Mouse (Mus musculus) liver, embryonic 12.5 days (tissue): ENCODE measurements around the gene Il4ra. TPM values are rescaled to one million over a fixed set of nuclear protein-coding genes. Genes with fewer than 3 reads are reported as not detected.

Source experiments
- ATAC-seq: fragments of 200-750 bp; cut with Nextera tagmentation; 2 replicates; pipeline ENCODE4 v1.8.0; 2017; ENCODE audit warnings: moderate number of reproducible peaks, mild to moderate bottlenecking, moderate library complexity
- H3K27ac ChIP-seq: fragments of 300-500 bp; sonication (generic); 2 replicates; pipeline ENCODE4 v1.5.1; 2016; ENCODE audit warnings: mild to moderate bottlenecking
- H3K27me3 ChIP-seq: fragments of 300-500 bp; sonication (generic); replicated peaks from 2 replicates; pipeline ENCODE4 v1.6.1; 2016; ENCODE audit warnings: mild to moderate bottlenecking, moderate library complexity
- H3K36me3 ChIP-seq: fragments of 300-500 bp; sonication (generic); 2 replicates; pipeline ENCODE4 v1.6.1; 2016; ENCODE audit warnings: mild to moderate bottlenecking, moderate library complexity
- H3K4me1 ChIP-seq: fragments of 300-500 bp; sonication (generic); 2 replicates; pipeline ENCODE4 v1.6.1; 2016
- H3K4me2 ChIP-seq: fragments of 300-500 bp; sonication (generic); 2 replicates; pipeline ENCODE4 v1.6.1; 2016; ENCODE audit warnings: mild to moderate bottlenecking, moderate library complexity
- H3K4me3 ChIP-seq: fragments of 300-500 bp; sonication (generic); 2 replicates; pipeline ENCODE4 v1.5.1; 2016; ENCODE audit warnings: mild to moderate bottlenecking, moderate library complexity
- H3K9ac ChIP-seq: fragments of 300-500 bp; sonication (generic); 2 replicates; pipeline ENCODE4 v1.6.1; 2016; ENCODE audit warnings: mild to moderate bottlenecking, moderate library complexity
- H3K9me3 ChIP-seq: fragments of 300-500 bp; sonication (generic); replicated peaks from 2 replicates; pipeline ENCODE4 v1.6.1; 2016; ENCODE audit warnings: mild to moderate bottlenecking, moderate library complexity
- WGBS: fragments of 180-500 bp; shearing (Covaris S2); methylation state at CpG from one replicate; pipeline ENCODE4 v1.1.7; 2016; ENCODE audit not compliant: insufficient replicate concordance; 5-methylcytosine and 5-hydroxymethylcytosine counted together
- polyA plus RNA-seq: library from polyadenylated mRNA; unstranded; fragments of >200 nt; fragmentation: Nextera tagmentation; extraction: Ambion mirVana; gene quantifications from 2 replicates; pipeline ENCODE4 v1.2.1, GENCODE M21; 2016

Il4ra gene
- polyA plus RNA-seq, 1 experiment from 2014 or later: 4.1 TPM

DNA sequence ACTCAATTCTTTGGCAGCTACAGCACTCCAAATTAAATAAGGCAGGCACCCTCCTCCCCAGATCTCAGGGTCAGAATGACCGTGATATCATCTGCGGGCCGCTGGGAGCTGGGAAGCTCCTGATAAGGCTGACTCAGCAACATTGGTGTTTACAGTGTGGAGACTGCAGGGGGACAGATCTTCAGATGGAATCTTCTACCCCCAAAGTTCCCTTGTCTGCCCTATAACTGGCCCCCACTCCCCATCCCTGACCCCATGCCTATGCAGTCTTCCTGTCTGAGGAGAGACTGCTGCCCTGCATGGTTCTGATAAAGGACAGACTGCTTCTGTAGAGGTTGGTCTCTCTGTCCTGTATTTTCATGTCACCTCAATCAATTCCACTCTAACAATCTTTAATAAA, 28.9 kb upstream of the Il4ra start:
- Histone ChIP-seq H3K27me3 (peaks cover 11% of the 10 kb centered on the region; the same call in 1 of the 2 replicates), H3K36me3 (no peaks in the 10 kb centered on the region), H3K4me2 (peak overlapping the region; percentile 54), H3K9me3 (no peaks in the 10 kb centered on the region), H3K4me1 (peaks cover 45% of the 10 kb centered on the region), H3K9ac (peak overlapping the region; percentile 42), H3K27ac (peak overlapping the region; percentile 81), H3K4me3 (peak overlapping the region; percentile 10; the same call in 1 of the 2 replicates)
- ATAC-seq: peak; percentile 90
- WGBS: 3% methylated on average over 3 of the region's 3 CpGs

DNA sequence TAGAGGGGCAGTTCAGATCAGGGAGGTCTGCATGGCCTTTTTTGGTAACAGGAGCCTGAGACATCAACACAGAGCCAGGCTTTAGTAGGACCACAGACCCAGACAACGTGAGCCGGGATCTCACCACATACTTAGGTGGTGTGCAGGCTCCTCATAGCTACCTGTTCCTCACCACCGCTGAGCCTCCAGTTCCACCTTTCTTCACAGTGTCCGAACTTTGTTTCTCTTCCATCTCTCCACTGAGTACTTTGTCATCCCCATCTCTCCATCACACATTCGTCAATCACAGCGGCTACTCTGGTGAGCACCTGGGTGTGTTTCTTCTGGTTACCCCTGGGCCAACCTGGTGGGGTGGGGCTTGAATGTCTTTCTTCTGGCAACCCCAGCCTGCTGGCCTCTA, 24.7 kb upstream of the Il4ra start:
- 74% methylated on average over 6 of the region's 6 CpGs for WGBS
- no peak overlapping the region for H3K4me2 ChIP-seq
- H3K9ac ChIP-seq: no peak overlapping the region
- no peak for ATAC-seq
- no peaks in the 10 kb centered on the region for H3K9me3 ChIP-seq
- H3K27me3 ChIP-seq: peaks cover 11% of the 10 kb centered on the region; the same call in 1 of the 2 replicates
- H3K36me3 ChIP-seq: no peaks in the 10 kb centered on the region
- no peak overlapping the region for H3K4me3 ChIP-seq
- no peak overlapping the region for H3K27ac ChIP-seq
- peaks cover 18% of the 10 kb centered on the region for H3K4me1 ChIP-seq

DNA sequence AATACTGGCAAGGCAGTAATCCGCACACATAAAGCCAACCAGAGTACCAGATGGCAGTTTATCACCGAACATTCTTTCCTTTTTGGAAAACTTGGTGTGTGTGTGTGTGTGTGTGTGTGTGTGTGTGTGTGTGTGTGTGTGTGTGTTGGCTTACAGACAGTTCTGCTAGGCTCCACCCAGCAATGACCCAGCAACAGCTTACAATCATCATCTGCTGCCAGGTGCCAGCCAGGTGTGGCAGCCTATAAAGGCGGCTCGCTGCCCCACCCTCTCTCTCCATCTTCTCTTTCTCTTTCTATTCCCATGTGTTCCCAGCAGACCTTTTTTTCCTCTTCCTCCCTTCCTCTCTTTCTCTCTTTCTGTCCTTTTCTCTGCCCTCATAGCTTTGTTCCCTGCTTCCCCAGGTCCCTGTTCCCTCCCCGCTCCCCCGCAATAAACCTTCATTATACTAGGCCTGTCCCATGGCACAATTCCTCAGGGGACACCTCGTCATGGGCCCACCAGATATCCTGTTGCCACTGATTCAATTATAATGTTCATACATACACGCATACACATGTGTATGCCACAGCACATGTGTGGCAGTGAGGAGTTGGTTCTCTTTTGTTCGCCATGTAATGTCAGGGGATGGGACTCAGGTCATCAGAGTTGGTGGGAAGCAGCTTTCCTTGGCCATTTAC, 23.9 kb upstream of the Il4ra start:
- no peaks in the 10 kb centered on the region for H3K9me3 ChIP-seq
- no peak overlapping the region for H3K4me3 ChIP-seq
- no peak overlapping the region for H3K4me2 ChIP-seq
- no peaks in the 10 kb centered on the region for H3K36me3 ChIP-seq
- peaks cover 11% of the 10 kb centered on the region; the same call in 1 of the 2 replicates for H3K27me3 ChIP-seq
- no peak overlapping the region for H3K27ac ChIP-seq
- H3K4me1 ChIP-seq: peaks cover 10% of the 10 kb centered on the region
- ATAC-seq: no peak
- no peak overlapping the region for H3K9ac ChIP-seq
- WGBS: 77% methylated on average over 9 of the region's 9 CpGs

DNA sequence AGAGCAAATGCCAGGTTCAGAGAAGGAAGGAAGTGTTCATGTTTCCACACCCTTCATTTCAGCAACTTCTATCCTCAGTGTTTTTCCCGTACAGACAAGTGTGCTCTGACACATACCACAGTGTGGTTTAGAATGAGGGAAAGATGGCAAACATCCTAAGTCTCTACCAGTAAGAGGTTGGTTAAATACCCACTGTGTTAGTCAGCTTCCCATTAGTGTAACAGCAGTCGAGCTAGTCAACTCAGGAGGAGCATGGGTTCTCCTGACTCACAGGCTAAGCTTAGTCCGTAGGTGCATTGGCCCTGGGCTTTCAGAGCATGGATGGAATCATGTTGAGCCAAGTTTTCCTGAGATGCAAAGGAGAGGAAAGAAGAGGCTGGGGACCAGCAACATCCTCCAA, 12.6 kb upstream of the Il4ra start:
- no peak for ATAC-seq
- H3K27me3 ChIP-seq: peaks cover 14% of the 10 kb centered on the region
- H3K4me1 ChIP-seq: peaks cover 12% of the 10 kb centered on the region
- H3K9ac ChIP-seq: no peak overlapping the region
- WGBS: 54% methylated on average over 3 of the region's 3 CpGs
- no peak overlapping the region for H3K4me3 ChIP-seq
- no peak overlapping the region for H3K27ac ChIP-seq
- H3K9me3 ChIP-seq: peaks cover 4% of the 10 kb centered on the region; the same call in 1 of the 2 replicates
- H3K36me3 ChIP-seq: no peaks in the 10 kb centered on the region
- H3K4me2 ChIP-seq: no peak overlapping the region

DNA sequence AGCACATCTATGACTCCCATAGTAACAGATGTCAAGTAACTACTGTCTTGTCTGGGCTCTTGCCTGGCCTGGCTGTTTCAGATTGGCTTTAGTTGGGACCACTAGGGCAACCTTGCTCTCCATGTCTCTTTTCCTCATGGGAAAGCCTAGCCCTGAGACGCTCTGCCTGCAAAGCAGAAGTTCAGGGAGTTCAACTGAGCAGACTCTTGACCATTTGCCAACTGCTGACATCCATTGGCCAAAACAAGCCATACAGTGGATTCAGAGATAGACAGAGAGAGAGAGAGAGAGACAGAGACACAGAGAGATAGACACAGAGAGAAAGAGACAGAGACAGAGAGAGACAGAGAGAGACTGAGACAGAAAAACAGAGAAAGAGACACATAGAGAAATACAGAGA, 10.9 kb upstream of the Il4ra start:
- no peaks in the 10 kb centered on the region for H3K9me3 ChIP-seq
- H3K27ac ChIP-seq: no peak overlapping the region
- H3K27me3 ChIP-seq: peaks cover 14% of the 10 kb centered on the region
- no peak overlapping the region for H3K4me2 ChIP-seq
- peaks cover 12% of the 10 kb centered on the region for H3K4me1 ChIP-seq
- no peak for ATAC-seq
- no peak overlapping the region for H3K4me3 ChIP-seq
- H3K36me3 ChIP-seq: no peaks in the 10 kb centered on the region
- H3K9ac ChIP-seq: no peak overlapping the region
- 62% methylated on average over 1 of the region's 1 CpGs for WGBS

DNA sequence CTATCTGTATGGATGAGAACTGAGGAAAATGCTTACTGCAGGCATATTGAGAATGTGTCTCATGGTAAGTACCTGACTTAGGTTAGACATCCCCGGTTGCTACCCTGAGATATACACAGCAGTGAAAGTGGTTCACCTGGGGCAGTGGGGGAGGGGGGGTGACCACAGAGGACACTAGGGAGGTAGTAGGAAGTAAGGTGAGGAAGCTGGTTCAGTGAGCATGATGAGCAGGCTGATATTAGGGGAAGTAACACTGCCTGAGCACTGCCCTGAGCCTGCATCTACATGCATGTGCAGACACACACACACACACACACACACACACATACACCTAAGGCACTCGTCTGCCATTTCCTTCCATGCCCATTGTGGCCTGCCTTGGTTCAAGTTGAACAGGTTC, 10.1 kb upstream of the Il4ra start:
- ATAC-seq: no peak
- WGBS: 46% methylated on average over 2 of the region's 2 CpGs
- Histone ChIP-seq H3K36me3 (no peaks in the 10 kb centered on the region), H3K4me1 (peaks cover 12% of the 10 kb centered on the region), H3K4me2 (no peak overlapping the region), H3K27me3 (peaks cover 11% of the 10 kb centered on the region), H3K27ac (no peak overlapping the region), H3K9ac (no peak overlapping the region), H3K4me3 (no peak overlapping the region), H3K9me3 (no peaks in the 10 kb centered on the region)

DNA sequence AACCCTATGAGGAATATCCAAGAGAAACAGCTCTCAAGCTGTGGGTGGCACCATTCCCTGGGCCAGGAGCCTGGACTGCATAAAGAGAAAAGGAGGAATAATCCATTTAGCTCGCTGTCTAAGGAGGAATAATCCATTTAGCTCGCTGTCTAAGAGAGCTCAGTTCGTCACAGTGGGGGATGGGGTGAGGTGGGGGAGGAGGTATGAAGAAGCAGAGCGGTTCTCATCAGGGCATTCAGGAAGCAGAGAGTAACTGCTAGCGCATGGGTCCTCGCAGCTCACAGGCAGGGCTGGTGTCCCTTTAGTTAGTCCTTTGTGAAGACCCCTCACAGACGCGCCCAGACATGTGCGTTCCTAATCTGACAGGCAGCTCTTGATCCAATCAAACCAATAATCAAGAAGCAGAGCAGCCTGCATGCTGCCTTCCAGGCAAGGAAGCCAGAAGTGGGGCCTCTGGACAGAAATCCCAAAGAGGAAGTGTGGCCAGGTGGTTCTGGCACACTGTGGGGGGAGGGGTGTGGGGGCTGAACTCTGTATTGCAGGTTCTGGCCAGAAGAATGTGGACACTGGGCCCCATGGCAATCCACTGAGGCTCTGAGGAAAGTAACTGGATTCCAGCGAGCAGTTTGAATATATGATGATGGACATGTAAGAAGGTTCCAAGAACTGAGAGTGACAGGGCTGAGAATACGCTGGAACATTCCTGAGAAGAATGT, 9.4 kb upstream of the Il4ra start:
- 30% methylated on average over 11 of the region's 11 CpGs for WGBS
- Histone ChIP-seq H3K4me1 (peaks cover 12% of the 10 kb centered on the region), H3K9me3 (no peaks in the 10 kb centered on the region), H3K36me3 (no peaks in the 10 kb centered on the region), H3K27me3 (peaks cover 7% of the 10 kb centered on the region; the same call in 1 of the 2 replicates), H3K4me3 (no peak overlapping the region), H3K4me2 (no peak overlapping the region), H3K27ac (no peak overlapping the region), H3K9ac (no peak overlapping the region)
- ATAC-seq: no peak

DNA sequence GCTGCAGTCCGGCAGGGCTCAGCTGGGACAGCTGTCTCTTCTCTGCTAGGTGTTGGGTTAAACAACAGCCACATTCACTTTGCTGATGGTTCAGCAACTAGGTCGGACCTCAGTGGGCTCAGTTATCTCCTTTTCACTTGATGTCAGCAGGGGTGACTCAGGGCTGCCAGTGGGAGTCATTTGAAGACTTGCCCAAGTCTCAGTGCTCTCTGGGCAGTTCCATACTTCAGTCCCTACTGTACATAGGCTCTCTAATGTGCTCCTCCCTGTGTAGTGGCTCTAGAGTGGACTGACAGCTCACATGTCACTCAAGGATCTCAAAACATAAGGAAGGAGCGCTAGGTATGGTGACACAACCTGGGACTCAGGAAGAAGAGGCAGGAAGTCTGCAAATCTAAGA, 8.4 kb upstream of the Il4ra start:
- no peak overlapping the region for H3K9ac ChIP-seq
- H3K4me3 ChIP-seq: no peak overlapping the region
- no peak overlapping the region for H3K4me2 ChIP-seq
- WGBS: 38% methylated on average over 3 of the region's 3 CpGs
- no peaks in the 10 kb centered on the region for H3K36me3 ChIP-seq
- no peak overlapping the region for H3K27ac ChIP-seq
- ATAC-seq: no peak
- peaks cover 5% of the 10 kb centered on the region; the same call in 1 of the 2 replicates for H3K27me3 ChIP-seq
- no peaks in the 10 kb centered on the region for H3K9me3 ChIP-seq
- H3K4me1 ChIP-seq: peaks cover 12% of the 10 kb centered on the region

DNA sequence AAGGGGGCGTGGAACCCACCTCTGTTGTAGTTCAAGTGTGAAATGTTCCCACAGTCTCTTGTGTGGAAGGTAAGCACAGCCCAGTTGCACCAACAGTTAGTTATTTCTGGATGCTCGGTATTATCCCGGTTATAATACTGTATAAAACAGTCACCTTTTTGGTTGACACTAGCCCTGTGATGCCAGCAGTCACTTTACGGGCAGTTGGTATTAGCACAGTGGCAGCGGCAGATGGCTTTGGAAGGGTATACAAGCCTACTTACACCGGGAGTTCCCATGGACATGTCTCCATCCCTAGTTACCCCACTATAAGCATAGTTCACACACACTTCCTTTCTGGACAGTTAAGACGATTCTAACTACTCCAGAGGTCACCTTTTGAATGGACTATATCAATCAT, 6.6 kb upstream of the Il4ra start:
- H3K4me3 ChIP-seq: no peak overlapping the region
- no peak for ATAC-seq
- no peak overlapping the region for H3K4me2 ChIP-seq
- no peaks in the 10 kb centered on the region for H3K36me3 ChIP-seq
- no peak overlapping the region for H3K27ac ChIP-seq
- peaks cover 3% of the 10 kb centered on the region; the same call in 1 of the 2 replicates for H3K27me3 ChIP-seq
- WGBS: 69% methylated on average over 7 of the region's 7 CpGs
- no peak overlapping the region for H3K9ac ChIP-seq
- H3K9me3 ChIP-seq: no peaks in the 10 kb centered on the region
- peaks cover 18% of the 10 kb centered on the region for H3K4me1 ChIP-seq

DNA sequence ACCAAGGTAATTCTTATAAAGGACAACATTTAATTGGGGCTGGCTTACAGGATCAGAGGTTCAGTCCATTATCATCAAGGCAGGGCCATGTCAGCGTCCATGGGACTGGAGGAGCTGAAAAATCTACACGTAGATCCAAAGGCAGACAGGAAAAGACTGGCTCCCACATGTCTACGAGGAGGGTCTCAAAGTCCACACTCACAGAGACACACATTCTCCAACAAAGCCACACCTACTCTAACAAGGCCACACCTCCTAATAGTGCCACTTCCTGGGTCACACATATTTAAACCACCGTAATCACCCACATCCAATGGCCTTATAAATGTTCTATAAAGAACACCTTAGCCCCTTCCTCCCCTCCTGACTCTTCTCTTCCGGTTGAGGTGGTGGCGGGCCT, 5.2 kb upstream of the Il4ra start:
- Histone ChIP-seq H3K9me3 (no peaks in the 10 kb centered on the region), H3K27ac (no peak overlapping the region), H3K4me1 (peaks cover 31% of the 10 kb centered on the region), H3K4me2 (no peak overlapping the region), H3K9ac (no peak overlapping the region), H3K27me3 (peaks cover 8% of the 10 kb centered on the region; the same call in 1 of the 2 replicates), H3K36me3 (no peaks in the 10 kb centered on the region), H3K4me3 (no peak overlapping the region)
- no peak for ATAC-seq
- WGBS: 71% methylated on average over 6 of the region's 6 CpGs

DNA sequence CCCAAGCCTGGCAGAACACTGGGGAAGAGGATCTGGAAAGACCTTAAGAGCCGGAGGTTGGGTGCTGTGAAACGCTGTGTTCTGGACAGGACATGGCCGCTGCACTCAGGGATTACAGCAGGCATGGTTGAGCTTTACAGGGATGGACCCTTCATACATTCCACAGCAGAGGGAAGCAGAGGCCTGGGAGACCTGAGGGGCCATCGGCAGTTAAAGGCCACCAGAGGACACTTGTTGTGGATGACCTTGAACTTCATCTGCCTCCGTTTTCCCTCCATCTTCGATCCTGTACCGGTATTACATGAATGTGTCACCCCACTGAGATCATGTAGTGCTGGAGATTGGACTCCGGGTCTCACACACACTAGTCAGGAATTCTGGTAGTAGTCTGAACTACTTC, 2.0 kb upstream of the Il4ra start:
- Histone ChIP-seq H3K27me3 (peaks cover 25% of the 10 kb centered on the region; the same call in 1 of the 2 replicates), H3K9ac (no peak overlapping the region), H3K27ac (no peak overlapping the region), H3K4me1 (peaks cover 47% of the 10 kb centered on the region), H3K4me2 (no peak overlapping the region), H3K36me3 (no peaks in the 10 kb centered on the region), H3K4me3 (no peak overlapping the region), H3K9me3 (no peaks in the 10 kb centered on the region)
- ATAC-seq: no peak
- 75% methylated on average over 8 of the region's 8 CpGs for WGBS

DNA sequence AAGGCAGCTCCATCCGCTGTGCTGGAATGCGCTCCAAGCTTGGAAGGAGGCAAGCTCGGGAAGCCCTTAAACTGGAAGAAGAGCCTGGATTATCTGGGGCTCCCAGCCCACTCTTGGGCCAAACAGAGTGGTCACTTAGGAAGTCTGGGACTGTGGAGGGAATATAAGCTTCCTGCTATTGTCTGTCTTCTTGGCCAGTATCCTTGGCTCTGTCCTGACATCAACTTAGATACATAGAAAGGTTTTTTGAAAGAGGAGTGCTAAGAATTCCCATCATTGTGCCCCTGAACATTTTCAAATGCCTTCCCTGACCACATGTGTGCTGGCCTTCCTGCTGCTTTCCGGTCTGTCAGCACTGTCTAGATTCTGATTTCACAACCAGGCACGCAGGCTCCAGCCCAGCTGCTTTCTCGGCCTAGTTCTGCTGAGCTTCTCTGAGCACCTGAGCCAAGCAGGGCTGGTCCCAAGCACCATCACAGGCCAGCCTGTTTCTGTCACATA, 989 bp upstream of the Il4ra start:
- H3K4me2 ChIP-seq: peak overlapping the region; percentile 98
- H3K27ac ChIP-seq: no peak overlapping the region
- H3K36me3 ChIP-seq: no peaks in the 10 kb centered on the region
- H3K4me3 ChIP-seq: no peak overlapping the region
- H3K9me3 ChIP-seq: no peaks in the 10 kb centered on the region
- no peak for ATAC-seq
- 0 out of 2 replicates have a peak overlapping the region, but pooled peaks have one; percentile 81 for H3K9ac ChIP-seq
- peaks cover 25% of the 10 kb centered on the region; the same call in 1 of the 2 replicates for H3K27me3 ChIP-seq
- H3K4me1 ChIP-seq: peaks cover 57% of the 10 kb centered on the region
- 46% methylated on average over 6 of the region's 6 CpGs for WGBS
